Mouse (Mus musculus) large intestine, adult 2 months (tissue): Measurements from ENCODE around the gene Arfgap1. TPM values are rescaled to one million over a fixed set of nuclear protein-coding genes. Genes with fewer than 3 reads are reported as not detected.

Source experiments
- DNase-seq: peaks from one replicate; pipeline ENCODE4 v3.0.0-alpha.2; 2012; ENCODE audit warnings: low read depth, low spot score
- WGBS: fragments of 180-500 bp; shearing (Covaris S2); methylation state at CpG from one replicate; pipeline ENCODE4 v1.1.7; 2018; 5-methylcytosine and 5-hydroxymethylcytosine counted together
- polyA plus RNA-seq: library from polyadenylated mRNA; depleted of rRNA; stranded (reverse); fragments of >200 nt; gene quantifications from 2 replicates; pipeline ENCODE4 v1.2.3, GENCODE M21; 2012; rRNA removed

The Arfgap1 gene
- polyA plus RNA-seq, 1 experiment = 41.1 TPM

- DNase-seq = no peak
- WGBS = 56% methylated on average over 6 of the region's 6 CpGs
Observed at GRCm38 (mm10) chr2:180981133-180981532, 14.1 kb downstream of the Arfgap1 start.

DNA sequence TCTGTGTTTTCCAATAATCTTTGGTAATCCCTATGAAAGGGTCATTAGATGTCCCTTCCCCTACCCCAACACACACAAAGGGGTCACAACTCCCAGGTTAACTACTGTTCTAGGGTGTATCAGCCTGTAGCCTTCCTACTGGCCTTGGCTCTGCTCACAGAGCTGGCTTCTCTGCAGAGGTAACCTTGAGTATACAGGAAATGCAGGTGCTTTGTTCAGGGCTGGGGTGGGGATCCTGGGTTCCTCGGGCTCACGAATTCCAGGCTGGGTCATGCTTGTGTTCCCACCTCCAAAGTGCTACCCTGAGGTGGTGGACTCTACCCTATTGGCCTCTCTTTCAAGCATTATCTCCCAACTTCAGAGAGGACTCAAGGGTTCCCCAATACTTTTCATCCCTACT, 18.6 kb downstream of the Arfgap1 start:
- 47% methylated on average over 2 of the region's 2 CpGs for WGBS
- no peak for DNase-seq

DNA sequence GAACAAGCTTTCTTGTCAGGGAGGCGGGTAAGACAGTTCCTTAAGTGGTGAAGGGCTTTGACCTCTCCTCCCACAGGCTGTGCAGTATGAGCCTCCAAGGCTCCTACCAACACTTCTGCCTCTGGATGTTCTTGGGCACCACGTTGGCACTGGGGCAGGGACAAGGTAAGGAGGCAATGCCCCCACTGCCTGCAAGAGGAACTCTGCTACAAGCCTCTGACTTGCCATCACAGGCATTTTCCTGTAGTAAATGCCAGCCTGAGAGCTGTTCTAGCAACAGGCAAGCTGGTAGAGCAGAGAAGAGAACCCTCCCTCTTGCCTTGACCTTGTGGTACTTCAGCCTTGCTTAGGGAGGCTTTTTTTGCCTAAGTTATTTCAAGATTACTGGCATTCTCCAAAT, 19.4 kb downstream of the Arfgap1 start, which contains the start of gene Col20a1:
TSS of gene Col20a1 (plus strand) at position 87 of the 400 bp plus-strand sequence.
- DNase-seq = no peak
- 66% methylated on average over 2 of the region's 2 CpGs for WGBS

DNA sequence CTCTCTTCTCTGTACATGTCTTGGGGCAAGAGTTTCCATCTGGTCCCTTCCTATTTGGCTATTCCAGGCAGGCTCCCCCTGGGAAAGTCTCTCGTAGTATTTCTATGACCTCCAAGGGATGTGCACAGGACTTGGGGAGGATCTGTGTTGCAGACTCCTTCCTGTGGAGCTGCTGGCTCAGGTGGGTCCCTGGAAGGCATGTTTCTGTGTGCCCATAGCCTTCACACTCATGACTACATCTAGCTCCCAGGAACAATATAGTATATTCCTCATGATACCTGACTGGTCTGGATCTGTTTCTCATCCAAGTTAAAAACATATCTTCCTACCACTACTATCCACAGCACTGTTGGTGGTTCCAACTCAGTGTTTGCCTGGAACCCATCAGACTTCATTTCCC, 20.0 kb downstream of the Arfgap1 start:
- DNase-seq = no peak
- WGBS = 79% methylated on average over 1 of the region's 1 CpGs

DNA sequence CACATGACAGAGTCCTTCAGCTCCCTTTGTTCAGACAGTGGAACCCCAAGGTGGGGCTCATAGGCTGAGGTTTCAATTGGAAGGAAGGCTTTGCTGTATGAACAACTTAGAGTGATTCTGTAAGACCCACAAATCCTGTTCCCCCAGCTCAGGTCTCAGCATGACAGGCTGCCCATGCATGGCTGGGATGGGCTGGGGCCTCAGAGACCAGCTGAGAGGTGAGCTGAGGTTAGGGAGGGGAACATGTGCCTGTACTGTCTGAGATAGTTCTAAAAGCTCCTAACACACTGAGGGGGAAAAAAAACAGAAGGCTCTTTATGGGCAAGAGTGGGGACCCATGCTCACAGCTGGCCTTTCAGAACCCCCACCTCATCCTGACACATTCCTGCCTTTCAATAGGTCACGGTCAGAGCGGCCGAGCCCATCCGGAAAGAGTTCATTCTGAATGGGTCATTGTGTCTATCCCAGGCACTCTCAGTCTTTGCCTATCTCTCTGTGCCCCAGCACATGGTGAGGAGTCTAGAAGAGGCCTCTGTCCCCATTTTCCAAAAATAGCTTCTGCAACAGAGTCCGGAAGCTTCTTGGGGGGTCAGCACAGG, 20.5 kb downstream of the Arfgap1 start:
- no peak for DNase-seq
- 75% methylated on average over 5 of the region's 5 CpGs for WGBS

GRCm38 (mm10) chr2:180988347-180988913, 21.4 kb downstream of the Arfgap1 start:
- WGBS = 60% methylated on average over 3 of the region's 3 CpGs
- DNase-seq = no peak

DNA sequence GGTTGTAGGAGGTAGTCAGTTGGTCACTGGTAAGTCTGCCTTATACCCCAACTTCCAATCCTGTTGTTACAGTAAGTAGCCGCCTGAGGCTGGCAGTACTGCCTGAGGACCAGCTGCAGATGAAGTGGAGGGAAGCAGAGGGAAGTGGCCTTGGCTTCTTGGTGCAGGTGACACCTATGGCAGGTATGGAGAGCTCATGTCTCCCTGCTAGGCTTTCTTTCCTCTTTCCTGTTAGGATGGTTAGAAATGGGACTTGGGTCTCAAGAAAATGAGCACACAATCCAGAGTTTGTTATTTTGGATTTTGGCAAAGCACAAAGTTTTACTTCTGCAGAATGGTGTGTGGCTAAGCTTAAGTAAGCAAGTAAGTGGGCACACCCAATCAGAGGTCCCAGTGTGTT, 21.9 kb downstream of the Arfgap1 start:
- 76% methylated on average over 1 of the region's 1 CpGs for WGBS
- DNase-seq = no peak

- 70% methylated on average over 4 of the region's 4 CpGs for WGBS
- DNase-seq = no peak
Observed at GRCm38 (mm10) chr2:180990347-180990746, 23.3 kb downstream of the Arfgap1 start.

DNA sequence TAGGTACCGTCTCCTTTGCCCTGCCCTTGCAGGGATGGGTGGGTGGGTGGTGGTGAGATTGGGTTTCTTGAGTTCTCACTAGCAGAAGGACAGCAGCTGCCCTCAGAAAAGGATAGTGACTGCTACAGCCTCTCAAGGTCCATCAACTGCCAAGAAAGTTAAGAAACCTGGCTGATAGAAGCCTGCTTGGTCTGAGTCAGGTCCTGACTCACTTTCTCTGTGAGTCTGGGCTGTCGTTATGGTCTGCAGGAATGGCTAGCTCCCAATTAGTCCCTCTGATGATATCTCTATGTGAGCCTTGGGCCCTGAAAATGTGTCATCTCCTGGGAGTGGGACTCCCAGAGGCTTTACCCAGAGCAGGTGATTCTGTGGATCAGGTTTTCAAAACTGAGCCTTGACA, 27.3 kb downstream of the Arfgap1 start:
- no peak for DNase-seq
- 63% methylated on average over 2 of the region's 2 CpGs for WGBS

DNA sequence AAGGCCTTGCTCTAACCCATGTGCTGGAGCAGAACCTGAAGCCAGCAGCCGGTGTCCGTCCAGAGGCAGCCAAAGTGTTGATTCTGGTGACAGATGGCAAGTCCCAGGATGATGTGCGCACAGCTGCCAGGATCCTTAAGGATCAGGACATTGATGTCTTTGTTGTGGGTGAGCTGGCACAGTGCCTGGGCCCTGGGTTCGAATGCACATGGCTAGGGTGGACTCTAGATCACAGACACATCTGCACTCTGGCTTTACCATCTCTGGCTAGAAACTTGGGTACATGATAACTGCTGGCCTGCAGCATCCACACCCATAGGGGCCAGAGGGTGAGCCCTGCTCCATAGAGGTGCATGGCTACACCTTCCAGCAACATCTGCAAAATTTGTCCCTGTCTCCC, 28.4 kb downstream of the Arfgap1 start:
- WGBS = 67% methylated on average over 4 of the region's 4 CpGs
- DNase-seq = no peak

GRCm38 (mm10) chr2:180996436-180996835, 29.4 kb downstream of the Arfgap1 start:
- no peak for DNase-seq

DNA sequence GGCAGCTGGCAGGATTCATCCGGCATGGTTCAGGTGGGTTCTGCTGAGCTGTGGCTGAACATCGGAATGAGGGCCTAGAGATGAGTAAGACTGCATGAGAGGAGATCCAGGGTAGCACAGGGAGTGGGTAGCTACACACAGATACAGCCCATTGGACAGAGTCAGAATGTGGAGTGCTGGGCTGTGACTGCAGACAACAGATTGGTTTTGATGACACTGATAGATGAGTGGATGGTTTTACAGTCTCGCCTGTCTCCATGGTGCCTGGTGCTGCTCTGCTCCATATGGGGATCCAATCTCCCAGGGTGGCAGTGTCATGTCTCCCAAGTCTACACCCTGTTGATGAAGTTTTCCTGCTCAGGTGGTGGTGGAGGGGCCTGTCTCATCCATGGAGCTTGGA, 29.9 kb downstream of the Arfgap1 start:
- DNase-seq = no peak
- WGBS = 73% methylated on average over 3 of the region's 3 CpGs

More at GRCm38 (mm10) chr2:180996436-180996835, 29.4 kb downstream of the Arfgap1 start:
- WGBS = 4% methylated on average over 5 of the region's 5 CpGs

- 65% methylated on average over 4 of the region's 4 CpGs for WGBS
- DNase-seq = no peak
Observed at GRCm38 (mm10) chr2:181007054-181007453, 40.0 kb downstream of the Arfgap1 start.

- WGBS = 66% methylated on average over 5 of the region's 5 CpGs
Observed at GRCm38 (mm10) chr2:181008339-181008738, 41.3 kb downstream of the Arfgap1 start.

DNA sequence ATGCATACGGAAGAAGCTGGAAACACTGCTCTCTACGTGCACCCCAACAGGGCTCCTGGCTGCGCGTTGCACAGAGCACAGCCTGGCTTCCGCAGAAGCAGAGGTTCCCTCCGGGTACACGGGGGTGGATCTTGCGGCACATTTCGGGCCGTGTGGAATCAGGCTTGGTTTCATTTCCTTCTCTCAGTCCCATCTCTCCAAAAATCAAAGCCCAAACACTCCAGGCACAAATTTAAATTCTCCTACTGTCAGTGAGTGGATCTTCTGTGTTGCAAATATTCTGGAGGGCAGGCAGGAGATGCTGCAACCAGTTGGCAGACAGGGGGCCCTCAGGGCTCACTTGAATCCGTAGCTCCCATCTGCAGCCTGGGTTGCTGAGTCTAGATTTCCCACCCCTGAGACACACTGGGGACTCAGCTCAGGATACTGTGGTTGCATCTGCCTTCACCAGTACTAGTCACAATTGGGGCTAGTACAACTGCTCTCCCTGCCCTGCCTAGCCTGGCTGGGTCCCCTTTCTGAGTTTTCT, 64.4 kb downstream of the Arfgap1 start:
- WGBS = 78% methylated on average over 11 of the region's 11 CpGs
- no peak for DNase-seq

More at GRCm38 (mm10) chr2:181008339-181008738, 41.3 kb downstream of the Arfgap1 start:
- no peak for DNase-seq

Other genes with a start within 250 kb of the Arfgap1 start
- gene Slc17a9, start 242.0 kb upstream of the Arfgap1 start, polyA plus RNA-seq = 19.1 and 19.9 TPM in 2 replicates
- not detected in 2 replicates for gene Bhlhe23, start 190.3 kb upstream of the Arfgap1 start, polyA plus RNA-seq
- gene Ythdf1, start 46.3 kb upstream of the Arfgap1 start, polyA plus RNA-seq = 26.5 and 34.7 TPM in 2 replicates
- not detected in 2 replicates for gene Birc7, start 38.2 kb upstream of the Arfgap1 start, polyA plus RNA-seq
- 4.1 and 8.3 TPM in 2 replicates for gene Nkain4, start 12.5 kb upstream of the Arfgap1 start, polyA plus RNA-seq
- gene Col20a1, start 19.3 kb downstream of the Arfgap1 start, polyA plus RNA-seq = 1.8 and 2.3 TPM in 2 replicates
- gene Chrna4, start 76.3 kb downstream of the Arfgap1 start, polyA plus RNA-seq = 0.05 and 0.08 TPM in 2 replicates
- 0.37 and 0.43 TPM in 2 replicates for gene Kcnq2, start 168.1 kb downstream of the Arfgap1 start, polyA plus RNA-seq
- 3.4 and 3.9 TPM in 2 replicates for gene Eef1a2, start 189.8 kb downstream of the Arfgap1 start, polyA plus RNA-seq
- 168 and 172 TPM in 2 replicates for gene Ppdpf, start 220.0 kb downstream of the Arfgap1 start, polyA plus RNA-seq
- 23.9 and 28.2 TPM in 2 replicates for gene Ptk6, start 235.6 kb downstream of the Arfgap1 start, polyA plus RNA-seq
- gene Srms, start 246.0 kb downstream of the Arfgap1 start, polyA plus RNA-seq = 0.87 and 1.3 TPM in 2 replicates